Mouse (Mus musculus) kidney, adult 9 months (tissue): Measurements from ENCODE around the gene Oas1d.
A peak's percentile ranks its signal among the peaks of the same experiment; 100 is the strongest.
"Not testable (repeated sequence)": the region's sequence is repeated elsewhere in the genome, so short reads cannot be mapped to it uniquely, and the experiment has no call there.

Experiments used
- DNase-seq: peaks from one replicate; pipeline ENCODE4 v3.0.0; 2022

Gene Oas1d

DNA sequence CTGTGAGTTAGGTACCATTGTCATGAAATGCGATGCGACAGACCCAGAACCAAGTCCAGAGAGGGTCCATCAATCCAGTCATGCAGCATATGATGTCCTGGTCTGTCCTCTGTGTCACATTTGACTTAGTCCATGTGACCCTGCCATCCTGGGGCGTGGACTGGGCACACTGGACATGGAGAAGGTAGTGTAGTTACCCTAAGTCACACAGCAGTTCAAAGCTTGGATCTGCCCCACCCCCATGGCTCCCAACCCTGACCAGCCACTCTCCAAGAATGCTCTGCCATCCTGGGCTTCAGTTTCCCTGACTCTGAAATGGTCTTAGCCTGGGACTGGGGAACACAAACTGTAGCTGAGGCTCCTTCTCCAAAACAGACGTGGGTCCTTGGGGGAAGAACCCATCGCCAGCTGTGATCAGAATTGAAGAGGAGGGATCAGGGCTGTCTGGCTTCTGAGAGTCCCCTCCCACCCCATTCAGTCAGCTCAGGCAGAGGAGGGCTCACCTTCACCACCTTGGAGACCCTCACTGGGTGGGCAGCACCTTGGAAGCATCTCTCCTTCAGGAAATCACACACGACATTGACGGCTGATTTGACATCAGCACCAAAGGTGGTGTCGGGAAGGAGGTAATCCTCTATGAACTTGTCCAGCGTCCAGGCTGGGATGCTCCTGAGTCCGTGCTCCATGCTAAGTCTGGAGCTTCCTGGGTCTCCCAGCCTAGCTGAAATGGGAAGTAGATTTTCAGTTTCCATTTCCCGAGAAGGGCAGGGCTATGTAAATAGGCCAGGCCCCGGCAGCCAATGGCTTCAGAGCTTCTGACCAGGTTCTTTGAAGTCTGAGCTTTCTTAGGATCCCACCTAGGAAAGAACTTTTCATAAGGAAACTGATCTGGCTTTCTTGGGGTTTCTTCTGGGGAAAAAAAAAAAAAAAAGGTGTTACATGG lies 7.3 kb upstream of the Oas1d start, which contains the start of gene Oas1a:
Gene Oas1a (minus strand): TSS at position 731 of the 943 bp plus-strand sequence.
- not testable (repeated sequence) for DNase-seq

- DNase-seq = no peak
These were observed 6.0 kb upstream of the Oas1d start for GRCm38 (mm10) chr5:120908196-120908920.

DNA sequence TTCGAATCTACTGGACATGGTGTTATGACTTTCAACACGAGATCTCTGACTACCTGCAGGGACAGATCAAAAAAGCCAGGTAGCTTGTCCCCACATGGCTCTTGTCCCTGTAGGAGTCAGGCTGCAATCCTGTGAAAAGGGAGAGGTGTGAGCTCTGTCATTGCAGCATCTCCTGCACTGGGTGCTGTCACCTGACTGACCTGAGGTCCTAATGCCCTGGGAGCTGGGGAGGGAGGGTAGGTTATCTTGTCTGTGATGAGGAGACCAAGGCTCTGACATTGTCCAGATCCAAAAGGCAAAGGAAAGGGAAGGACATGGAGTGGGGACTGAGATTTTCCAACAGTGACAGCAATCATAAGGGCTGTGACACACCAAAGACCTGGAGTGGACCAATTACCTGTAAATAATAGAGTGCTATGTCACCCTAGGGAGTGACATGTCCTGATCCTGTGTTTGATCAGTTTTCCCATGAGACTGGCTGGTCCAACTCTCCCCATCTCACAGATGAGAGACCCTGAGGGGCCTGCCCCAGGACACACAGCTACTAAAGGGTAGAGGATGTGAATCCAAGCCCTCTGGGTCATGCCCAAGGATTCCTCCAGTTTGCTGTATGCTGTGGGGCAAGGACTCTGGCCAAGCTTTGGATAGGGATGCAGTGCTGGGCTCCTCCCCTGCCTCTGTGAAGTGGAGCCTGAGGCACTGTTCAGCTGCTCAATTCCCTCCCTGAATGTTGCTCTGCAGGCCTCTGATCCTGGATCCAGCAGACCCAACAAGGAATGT lies 5.0 kb downstream of the Oas1d start:
- DNase-seq = not testable (repeated sequence)

- no peak for DNase-seq
These were observed 6.0 kb downstream of the Oas1d start for GRCm38 (mm10) chr5:120920296-120920695.

DNA sequence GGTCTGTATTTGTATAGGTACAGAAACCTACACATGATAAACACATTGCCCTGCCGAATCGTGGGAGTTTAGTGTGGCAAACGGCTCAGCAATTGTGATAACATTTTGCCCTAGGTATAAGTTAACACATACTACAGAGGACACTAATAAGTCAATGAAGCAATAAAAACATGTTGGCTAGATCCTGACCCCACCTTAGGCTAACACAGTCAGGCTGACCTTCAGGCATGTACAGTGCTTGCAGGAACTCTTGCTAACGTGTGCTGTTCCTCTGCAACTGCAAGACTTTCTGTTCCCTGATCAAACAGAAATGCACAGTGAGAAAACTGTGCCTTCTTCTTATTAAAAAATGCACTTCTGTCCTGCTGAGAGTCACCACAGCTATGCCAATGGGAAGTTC lies 9.6 kb downstream of the Oas1d start:
- no peak for DNase-seq

DNA sequence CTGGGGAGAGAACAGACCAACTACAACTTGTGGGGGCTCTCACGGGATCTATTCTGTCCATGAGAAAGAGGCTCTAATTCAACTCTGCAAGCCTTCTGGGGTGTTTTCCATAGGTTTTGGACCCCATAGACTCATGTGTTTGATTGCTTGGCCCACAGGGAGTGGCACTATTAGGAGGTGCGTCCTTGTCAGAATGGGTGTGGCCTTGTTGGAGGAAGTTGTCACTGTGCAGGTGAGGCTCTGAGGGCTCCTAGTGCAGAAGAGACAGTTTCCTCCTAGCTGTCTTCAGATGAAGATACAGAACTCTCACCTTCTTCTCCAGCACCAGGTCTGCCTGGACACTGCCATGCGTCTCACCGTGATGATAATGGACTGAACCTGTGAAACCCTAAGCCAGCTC lies 10.2 kb downstream of the Oas1d start:
- DNase-seq = not testable (repeated sequence)

DNA sequence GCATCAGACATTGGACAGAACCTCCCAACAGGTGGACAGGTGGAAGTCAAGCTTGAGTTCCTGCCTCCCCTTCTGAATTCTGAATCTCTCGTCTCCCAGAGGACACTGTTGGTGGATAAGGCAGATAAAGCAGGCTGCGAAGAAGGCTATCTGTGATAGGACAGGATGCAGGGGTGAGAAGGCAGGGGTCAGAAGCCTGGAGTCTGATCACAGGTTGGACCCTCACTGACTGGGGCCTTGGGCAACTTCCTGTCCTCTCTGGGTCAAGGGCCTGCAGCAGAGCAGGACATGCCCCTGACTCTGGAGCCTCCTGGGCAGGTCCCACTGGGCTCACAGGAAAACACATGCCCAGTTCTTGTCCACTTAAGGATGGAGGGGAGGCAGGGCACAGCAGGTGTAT lies 12.0 kb downstream of the Oas1d start:
- DNase-seq = not testable (repeated sequence)

- peak; percentile 3 for DNase-seq
These were observed 12.7 kb downstream of the Oas1d start for GRCm38 (mm10) chr5:120927036-120927435.

- DNase-seq = no peak
These were observed 19.6 kb downstream of the Oas1d start for GRCm38 (mm10) chr5:120933966-120934365.

DNA sequence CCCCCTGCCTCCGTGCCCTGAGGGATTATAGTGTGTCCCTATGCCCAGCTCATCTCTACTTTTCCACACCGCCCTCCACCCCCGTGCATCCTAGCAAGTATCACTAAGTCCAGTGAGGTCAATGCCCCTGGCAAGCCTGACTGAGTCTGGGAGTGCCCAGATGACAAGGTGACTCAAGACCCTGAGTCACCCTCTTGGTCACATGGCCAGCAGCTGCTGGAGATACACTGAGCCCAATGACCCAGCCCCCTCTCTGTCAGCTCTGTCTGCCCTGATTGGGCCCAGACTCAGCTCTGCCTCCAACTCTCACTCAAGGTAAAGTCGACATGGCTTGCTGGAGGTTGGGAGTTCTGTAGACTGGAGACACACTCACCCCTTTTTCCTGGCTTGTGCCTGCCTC lies 23.5 kb downstream of the Oas1d start:
- no peak for DNase-seq

- DNase-seq = no peak
These were observed 24.2 kb downstream of the Oas1d start for GRCm38 (mm10) chr5:120938586-120938985.

- DNase-seq = no peak
These were observed 27.7 kb downstream of the Oas1d start for GRCm38 (mm10) chr5:120942076-120942475.

DNA sequence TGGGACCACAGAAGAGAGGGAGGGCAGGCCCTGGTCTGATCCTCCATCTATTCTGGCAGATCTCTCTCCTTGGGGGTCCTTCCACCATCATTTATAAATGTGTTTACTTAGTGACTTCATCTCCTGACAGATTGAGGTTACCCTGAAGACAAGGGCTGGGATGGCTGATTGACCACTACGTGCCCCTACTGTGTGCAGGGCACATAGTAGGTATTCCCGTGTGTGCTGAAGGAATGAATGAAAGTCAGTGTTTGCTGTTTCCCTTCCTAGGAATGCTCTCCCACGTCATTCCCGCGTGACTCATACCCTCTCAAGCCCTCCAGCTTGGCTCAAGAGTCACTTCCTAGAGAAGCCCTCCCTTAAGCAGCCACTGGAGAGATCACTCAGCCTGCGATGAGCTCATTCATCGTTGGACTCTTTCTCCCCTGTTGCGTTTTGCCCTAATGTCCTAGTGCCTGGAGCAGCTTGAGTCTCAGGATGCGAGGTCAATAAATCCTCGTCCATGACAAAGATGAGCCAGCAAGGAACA lies 38.0 kb downstream of the Oas1d start:
- DNase-seq = no peak

DNA sequence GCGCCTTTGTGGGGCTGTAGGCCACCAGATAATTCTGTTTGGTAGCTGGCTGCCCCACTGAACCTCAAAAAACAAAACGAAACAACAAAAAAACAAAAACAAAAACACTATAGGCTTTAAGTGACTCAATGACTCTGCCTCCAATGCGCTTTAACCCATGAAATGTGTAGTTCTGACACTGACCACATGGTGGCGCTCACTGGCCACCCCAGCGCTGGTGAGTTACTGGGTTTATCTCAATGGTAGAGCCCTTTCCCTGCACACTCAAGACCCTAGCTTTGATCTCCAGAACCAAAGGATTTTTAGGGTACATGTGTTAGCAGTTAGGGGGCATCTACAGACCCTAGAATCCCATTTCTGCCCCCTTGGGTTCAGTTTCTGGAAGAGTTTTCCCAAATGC lies 39.6 kb downstream of the Oas1d start:
- DNase-seq = peak; percentile 14

- no peak for DNase-seq
These were observed 46.7 kb downstream of the Oas1d start for GRCm38 (mm10) chr5:120961004-120961403.

DNA sequence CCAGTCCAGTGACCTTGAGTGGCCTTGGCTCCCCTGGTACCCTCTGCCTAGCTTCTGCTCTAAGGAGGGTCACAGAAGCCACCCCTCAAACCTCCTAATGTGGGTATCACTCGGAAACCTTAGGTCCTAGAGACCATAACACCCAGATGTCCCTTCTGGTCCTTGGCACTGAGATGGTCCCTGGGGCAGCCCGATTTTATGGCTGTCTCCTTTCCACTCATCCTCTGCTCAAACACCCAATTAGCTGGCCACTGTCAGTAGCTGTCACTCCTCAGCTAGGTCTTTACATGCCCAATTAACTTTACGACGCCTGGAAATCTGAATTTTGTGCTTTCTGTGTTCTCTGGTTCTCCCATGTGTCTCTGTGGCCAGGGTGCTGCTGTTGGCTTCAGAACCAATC lies 51.8 kb downstream of the Oas1d start:
- no peak for DNase-seq

- no peak for DNase-seq
These were observed 52.6 kb downstream of the Oas1d start for GRCm38 (mm10) chr5:120966894-120967293.

DNA sequence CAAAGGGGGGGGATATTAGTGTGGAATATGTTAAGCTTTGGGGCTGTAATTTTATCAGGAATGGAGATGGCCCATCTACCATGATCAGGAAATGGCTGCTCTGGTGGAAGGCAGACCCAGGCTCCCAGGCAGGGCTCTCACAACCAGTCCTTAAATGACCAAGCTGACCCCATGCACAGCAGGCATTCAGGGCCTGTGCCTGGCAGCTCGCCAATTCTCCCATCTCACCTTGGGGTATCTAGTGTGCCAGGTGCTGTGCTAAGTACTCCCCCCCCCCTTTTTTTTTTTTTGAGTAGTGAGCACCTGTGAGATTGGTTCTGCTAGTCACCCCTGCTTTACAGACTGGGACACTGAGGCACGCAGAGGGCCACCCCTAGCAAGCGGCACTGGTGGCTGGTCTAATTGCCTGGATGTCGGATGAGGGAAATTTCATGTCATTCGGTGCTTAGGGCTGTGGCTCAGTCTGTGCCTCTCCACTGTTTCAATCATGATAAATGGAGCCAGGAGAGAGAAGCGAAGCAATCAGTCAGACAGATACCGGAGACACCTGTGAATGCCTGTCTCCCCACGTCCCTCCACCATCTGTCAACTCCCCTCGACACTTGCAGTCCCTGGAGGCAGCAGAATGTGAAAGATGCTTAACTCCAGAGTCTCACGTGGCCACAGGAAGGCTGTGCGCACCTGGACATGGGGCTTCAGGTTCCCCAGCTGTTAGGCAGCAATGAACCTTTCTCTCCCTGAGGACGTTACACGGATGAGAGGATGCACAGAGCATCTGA lies 53.2 kb downstream of the Oas1d start:
- DNase-seq = no peak

DNA sequence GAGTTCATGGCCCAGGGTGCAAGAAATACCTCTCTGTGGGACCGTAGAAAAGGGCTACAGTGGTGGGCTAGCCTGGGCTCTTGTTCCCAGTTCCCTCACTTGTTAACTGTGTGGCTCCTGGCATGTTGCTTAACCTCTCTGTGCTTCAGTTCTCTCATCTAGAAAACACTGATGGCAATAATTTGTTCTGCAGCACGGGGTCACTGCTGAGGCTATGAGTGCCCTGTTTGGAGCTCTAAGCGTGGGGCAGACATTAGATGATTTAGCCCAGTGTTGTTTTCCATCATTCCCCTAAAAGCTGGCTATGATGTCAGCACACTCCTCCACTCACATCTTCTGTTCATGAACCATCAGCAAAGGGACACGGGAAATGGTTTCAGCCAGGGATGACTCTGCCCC lies 53.8 kb downstream of the Oas1d start:
- no peak for DNase-seq

- DNase-seq = no peak
These were observed 54.5 kb downstream of the Oas1d start for GRCm38 (mm10) chr5:120968799-120969198.

DNA sequence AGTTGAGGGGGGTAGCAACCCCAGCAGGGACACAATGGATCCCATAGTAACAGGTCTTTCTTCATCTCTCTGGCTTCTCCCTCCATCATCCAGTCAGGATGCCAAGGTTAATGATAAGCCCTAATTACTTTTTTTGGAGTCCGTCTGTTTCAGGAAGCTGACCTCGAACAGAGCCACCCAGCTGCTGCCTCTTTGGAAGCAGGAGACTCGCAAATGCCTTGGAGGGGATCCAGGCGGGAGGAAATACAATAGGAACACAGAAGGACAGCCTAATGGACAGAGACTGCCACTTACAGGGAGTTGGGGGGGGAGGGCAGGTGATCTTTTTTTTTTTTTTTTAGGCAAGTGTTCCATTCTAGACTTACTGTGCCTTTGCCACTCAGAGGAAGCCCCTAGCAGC lies 55.4 kb downstream of the Oas1d start:
- DNase-seq = no peak
